Mouse (Mus musculus): ENCODE data around the gene Chst14. TPM values are rescaled to one million over a fixed set of nuclear protein-coding genes. Genes with fewer than 3 reads are reported as not detected.

The Chst14 gene
- polyA plus RNA-seq, 1 experiment from 2014 or later: 51.3 TPM

DNA sequence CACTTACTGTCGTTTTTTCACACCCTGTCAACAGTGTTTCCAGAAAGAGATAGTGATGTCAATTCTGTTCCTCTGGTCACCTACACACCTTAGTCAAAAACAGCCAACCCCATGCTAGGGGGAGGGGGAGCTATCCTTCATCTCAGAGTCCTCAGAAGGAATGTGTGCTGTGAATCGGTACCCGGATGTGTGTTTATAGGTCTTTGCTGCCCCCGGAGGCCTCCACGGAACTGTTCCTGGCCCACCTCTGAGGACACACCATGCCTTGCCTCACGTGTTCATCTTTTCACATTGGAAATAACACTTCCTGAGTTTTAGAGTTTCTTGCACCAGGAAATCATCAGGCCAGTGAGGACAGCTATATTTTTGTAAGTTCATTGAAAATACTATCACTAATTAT, 51.8 kb downstream of the Chst14 start:
- H3K27me3 ChIP-seq (replicated peaks; ENCODE audit: control insufficient read depth, insufficient read depth, low read length): peaks cover 38% of the 10 kb centered on the region
- ATAC-seq (ENCODE audit: low read depth) (no peak), DNase-seq (ENCODE audit: low spot score) (no peak)
- no peak overlapping the region for H3K27ac ChIP-seq (replicated peaks; ENCODE audit: low read depth, low read length)
- no peaks in the 10 kb centered on the region for H3K36me3 ChIP-seq (ENCODE audit: control insufficient read depth, insufficient read depth, low read length)
- H3K4me2 ChIP-seq (ENCODE audit: low read depth, low read length): no peak overlapping the region
- no peaks in the 10 kb centered on the region for H3K4me1 ChIP-seq (ENCODE audit: control insufficient read depth, insufficient read depth, low read length)
- no peak overlapping the region for H3K4me3 ChIP-seq (ENCODE audit: low read depth, low read length)
- no peak overlapping the region for H3K9ac ChIP-seq (ENCODE audit: low read depth, low read length)
- H3K9me3 ChIP-seq (ENCODE audit: control insufficient read depth, low read length): 0 out of 2 replicates have a peak, but pooled peaks cover 4% of the 10 kb centered on the region
- WGBS: 29% methylated on average over 6 of the region's 6 CpGs

Other genes starting within 250 kb of the Chst14 start
- 0.05 and 0.11 TPM in 2 replicates for gene Ankrd63, start 222.5 kb upstream of the Chst14 start, polyA plus RNA-seq (2014; fragmentation: Nextera tagmentation; extraction: Ambion mirVana)
- 0.85 and 1.2 TPM in 2 replicates for gene Plcb2, start 198.1 kb upstream of the Chst14 start, polyA plus RNA-seq (2014; fragmentation: Nextera tagmentation; extraction: Ambion mirVana)
- 19.1 and 20.7 TPM in 2 replicates for gene Inafm2, start 180.7 kb upstream of the Chst14 start, polyA plus RNA-seq (2014; fragmentation: Nextera tagmentation; extraction: Ambion mirVana)
- 0.96 and 1.0 TPM in 2 replicates for gene Ccdc9b, start 163.8 kb upstream of the Chst14 start, polyA plus RNA-seq (2014; fragmentation: Nextera tagmentation; extraction: Ambion mirVana)
- gene Phgr1, start 153.7 kb upstream of the Chst14 start, polyA plus RNA-seq (2014; fragmentation: Nextera tagmentation; extraction: Ambion mirVana): 0.35 TPM in 1 of 2 replicates, not detected in the other
- gene Disp2, start 146.8 kb upstream of the Chst14 start, polyA plus RNA-seq (2014; fragmentation: Nextera tagmentation; extraction: Ambion mirVana): 1.4 and 2.3 TPM in 2 replicates
- gene Knstrn, start 112.5 kb upstream of the Chst14 start, polyA plus RNA-seq (2014; fragmentation: Nextera tagmentation; extraction: Ambion mirVana): 75.7 and 94.2 TPM in 2 replicates
- 50.7 and 61.9 TPM in 2 replicates for gene Ivd, start 64.5 kb upstream of the Chst14 start, polyA plus RNA-seq (2014; fragmentation: Nextera tagmentation; extraction: Ambion mirVana)
- 1.3 and 1.6 TPM in 2 replicates for gene Bahd1, start 26.1 kb upstream of the Chst14 start, polyA plus RNA-seq (2014; fragmentation: Nextera tagmentation; extraction: Ambion mirVana)
- 22.6 and 23.8 TPM in 2 replicates for gene Ccdc32, start 102.9 kb downstream of the Chst14 start, polyA plus RNA-seq (2014; fragmentation: Nextera tagmentation; extraction: Ambion mirVana)
- 2.9 and 3.6 TPM in 2 replicates for gene Rpusd2, start 108.3 kb downstream of the Chst14 start, polyA plus RNA-seq (2014; fragmentation: Nextera tagmentation; extraction: Ambion mirVana)
- 31.7 and 36.0 TPM in 2 replicates for gene Knl1, start 120.6 kb downstream of the Chst14 start, polyA plus RNA-seq (2014; fragmentation: Nextera tagmentation; extraction: Ambion mirVana)
- 32.6 and 39.5 TPM in 2 replicates for gene Rad51, start 186.3 kb downstream of the Chst14 start, polyA plus RNA-seq (2014; fragmentation: Nextera tagmentation; extraction: Ambion mirVana)
- gene Rmdn3, start 230.5 kb downstream of the Chst14 start, polyA plus RNA-seq (2014; fragmentation: Nextera tagmentation; extraction: Ambion mirVana): 34.8 and 37.5 TPM in 2 replicates
- 8.4 and 11.2 TPM in 2 replicates for gene Gchfr, start 241.3 kb downstream of the Chst14 start, polyA plus RNA-seq (2014; fragmentation: Nextera tagmentation; extraction: Ambion mirVana)
- 0.48 and 1.1 TPM in 2 replicates for gene Gm14137, start 248.0 kb downstream of the Chst14 start, polyA plus RNA-seq (2014; fragmentation: Nextera tagmentation; extraction: Ambion mirVana)

All from embryonic facial prominence, embryonic 14.5 days (tissue).